Mouse (Mus musculus): ENCODE results near the gene Tmem175. TPM values are rescaled to one million over a fixed set of nuclear protein-coding genes. Genes with fewer than 3 reads are reported as not detected.

Gene Tmem175
- total RNA-seq, 2 experiments from 2014 or later = 38.5 to 41.3 TPM

GRCm38 (mm10) chr5:108653341-108653740 is 23.8 kb downstream of the Tmem175 start:
- DNase-seq (ENCODE audit: low spot score in 2 of 2) = no peak

DNA sequence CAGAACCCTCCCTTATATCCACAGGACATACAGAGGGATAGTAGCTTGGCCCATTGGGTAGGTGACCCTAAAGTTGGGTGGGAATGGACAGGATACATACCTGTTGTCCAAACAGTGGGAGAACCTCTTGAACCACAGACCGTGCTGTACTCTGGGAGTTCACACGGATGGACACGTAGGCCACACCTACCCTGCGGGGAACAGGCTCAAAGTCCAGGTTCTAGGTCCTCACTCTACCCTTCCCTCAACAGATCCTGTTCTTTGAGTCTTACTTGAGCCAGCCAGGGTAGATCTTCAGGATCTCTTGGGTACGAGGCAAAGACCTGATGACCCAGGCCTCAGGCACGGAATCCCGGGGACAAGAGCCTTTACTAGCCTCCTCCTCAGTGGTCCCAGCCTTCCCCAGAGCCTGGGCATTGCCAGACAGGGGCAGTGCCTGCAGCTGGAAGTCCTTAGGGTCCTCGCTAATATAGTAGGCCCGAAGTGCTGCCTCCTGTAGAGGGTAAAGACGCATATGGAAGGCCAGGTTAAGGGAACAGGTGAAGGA is 24.9 kb downstream of the Tmem175 start:
- DNase-seq (ENCODE audit: low spot score in 2 of 2) = no peak

- DNase-seq (ENCODE audit: low spot score in 2 of 2) = no peak
These were observed 25.8 kb downstream of the Tmem175 start for GRCm38 (mm10) chr5:108655381-108655780.

- no peak for DNase-seq (ENCODE audit: low spot score in 2 of 2)
These were observed 26.5 kb downstream of the Tmem175 start for GRCm38 (mm10) chr5:108655891-108656650.

GRCm38 (mm10) chr5:108657406-108657805 is 27.8 kb downstream of the Tmem175 start:
- no peak for DNase-seq (ENCODE audit: low spot score in 2 of 2)

- no peak for DNase-seq (ENCODE audit: low spot score in 2 of 2)
These were observed 29.0 kb downstream of the Tmem175 start for GRCm38 (mm10) chr5:108658611-108659010.

GRCm38 (mm10) chr5:108659698-108660631 is 30.4 kb downstream of the Tmem175 start, which contains the start of gene Idua:
Gene Idua (plus strand): TSS chr5:108660331.
- no peak for DNase-seq (ENCODE audit: low spot score in 2 of 2)

GRCm38 (mm10) chr5:108660632-108661268 is 31.2 kb downstream of the Tmem175 start:
- DNase-seq (ENCODE audit: low spot score in 2 of 2) = peak; percentile 86 to 91

GRCm38 (mm10) chr5:108662772-108663171 is 33.2 kb downstream of the Tmem175 start:
- no peak for DNase-seq (ENCODE audit: low spot score in 2 of 2)

DNA sequence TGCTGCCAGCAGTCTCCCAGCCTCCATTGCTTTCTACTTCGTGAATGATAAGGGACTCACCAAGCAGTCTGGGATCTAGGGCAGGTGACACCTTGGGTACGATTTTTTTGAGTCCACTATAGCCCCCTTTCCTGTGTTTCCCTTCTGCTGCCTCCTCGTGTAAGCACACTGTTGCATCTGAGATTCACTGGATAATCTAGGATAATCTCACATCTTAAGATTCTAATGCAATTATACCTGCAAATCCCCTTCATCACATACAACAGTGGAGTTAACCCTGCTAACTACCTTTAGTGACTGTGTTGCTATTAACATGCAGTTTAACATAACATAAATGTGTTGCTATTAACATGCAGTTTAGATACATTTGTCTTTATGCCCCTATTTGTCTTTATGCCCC is 35.5 kb downstream of the Tmem175 start:
- DNase-seq (ENCODE audit: low spot score in 2 of 2) = no peak

- DNase-seq (ENCODE audit: low spot score in 2 of 2) = no peak
These were observed 37.8 kb downstream of the Tmem175 start for GRCm38 (mm10) chr5:108667370-108667769.

- no peak for DNase-seq (ENCODE audit: low spot score in 2 of 2)
These were observed 38.9 kb downstream of the Tmem175 start for GRCm38 (mm10) chr5:108668387-108668932.

DNA sequence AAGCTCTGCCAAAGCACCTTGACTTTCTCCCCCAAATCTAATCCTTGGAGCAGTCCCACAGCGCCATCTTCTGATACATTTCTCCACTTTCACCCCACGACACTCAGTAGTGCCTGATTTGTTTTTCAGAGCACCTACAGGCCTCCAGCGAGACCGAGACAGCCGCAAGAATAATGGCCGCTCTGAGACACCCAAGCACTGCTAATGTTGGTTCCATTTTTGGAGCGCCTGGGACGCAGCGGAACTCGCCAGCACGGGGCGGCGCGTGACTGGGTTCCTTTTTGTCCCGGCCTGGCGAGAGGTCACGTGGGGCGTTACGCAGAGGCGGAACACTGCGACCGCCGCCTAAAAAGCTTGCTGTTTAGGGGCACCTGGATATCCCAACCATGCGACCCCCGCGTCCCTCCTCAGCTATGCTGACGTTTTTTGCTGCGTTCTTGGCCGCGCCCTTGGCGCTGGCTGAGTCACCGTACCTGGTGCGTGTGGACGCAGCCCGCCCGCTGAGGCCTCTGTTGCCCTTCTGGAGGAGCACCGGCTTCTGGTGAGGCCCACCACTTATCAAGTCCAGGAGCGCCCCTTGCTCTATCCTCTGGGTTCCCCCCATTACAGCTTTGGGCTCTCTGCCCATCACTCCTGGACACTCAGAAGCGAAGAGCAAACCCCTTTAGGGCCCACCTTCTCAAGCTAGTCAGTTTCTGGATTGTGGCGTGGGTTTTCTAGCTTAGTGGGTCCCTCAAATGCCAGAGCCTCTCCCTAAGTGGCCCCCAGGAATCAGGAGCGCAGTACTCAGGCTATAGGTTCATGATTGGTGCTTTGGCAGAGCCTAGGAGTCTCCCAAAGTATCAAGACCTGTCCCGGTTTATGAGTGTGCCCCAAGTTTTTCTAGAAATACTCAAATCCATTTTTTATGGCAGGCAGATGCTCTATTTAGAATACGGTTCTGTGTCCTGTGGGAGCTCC is 39.7 kb downstream of the Tmem175 start, which contains the start of gene Dgkq:
Gene Dgkq, minus strand, starts transcription at position 696 of the 960 bp plus-strand sequence.
- peak; percentile 82 to 92 for DNase-seq (ENCODE audit: low spot score in 2 of 2)

GRCm38 (mm10) chr5:108669986-108670385 is 40.4 kb downstream of the Tmem175 start:
- no peak for DNase-seq (ENCODE audit: low spot score in 2 of 2)

GRCm38 (mm10) chr5:108670785-108671184 is 41.2 kb downstream of the Tmem175 start:
- DNase-seq (ENCODE audit: low spot score in 2 of 2) = peak in 1 of 2 experiments; percentile 53

DNA sequence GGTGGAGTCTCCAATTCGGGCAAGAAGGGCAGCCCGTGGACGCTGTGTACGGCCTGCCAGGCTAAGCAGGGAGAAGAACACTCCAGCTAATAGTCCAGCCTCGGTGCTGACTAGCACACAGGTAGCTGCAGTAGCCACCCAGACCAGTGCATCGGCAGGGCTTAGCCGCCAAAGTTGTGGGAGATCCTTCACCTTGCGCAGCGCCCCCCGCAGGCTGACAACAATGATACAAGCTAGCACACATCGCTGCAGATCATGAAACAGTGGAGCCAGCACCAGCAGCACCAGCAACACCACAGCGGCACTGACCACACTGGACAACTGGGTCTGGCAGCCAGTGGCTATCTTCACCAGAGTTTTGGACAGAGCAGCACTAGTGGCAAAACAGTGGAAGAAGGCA is 42.2 kb downstream of the Tmem175 start:
- DNase-seq (ENCODE audit: low spot score in 2 of 2) = no peak

DNA sequence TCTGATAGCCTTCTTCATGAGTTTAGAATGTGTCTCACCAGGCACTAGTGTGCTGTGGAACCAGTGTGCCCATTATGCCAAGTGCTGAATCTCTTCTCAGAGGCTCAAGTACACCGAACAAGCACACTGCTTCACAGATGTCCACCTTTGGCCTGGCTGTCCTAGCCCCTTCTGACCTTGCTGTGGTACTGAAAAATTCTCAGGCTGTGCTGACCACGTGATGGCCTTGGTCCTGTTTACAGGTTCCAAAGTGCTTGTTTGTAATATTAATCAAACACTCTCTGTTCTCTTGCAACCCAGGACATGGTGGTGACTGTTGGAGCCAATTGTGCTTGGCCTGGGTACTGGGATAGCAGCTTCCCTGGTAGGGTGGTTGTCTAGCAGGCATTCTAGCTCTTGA is 45.1 kb downstream of the Tmem175 start:
- DNase-seq (ENCODE audit: low spot score in 2 of 2) = no peak

DNA sequence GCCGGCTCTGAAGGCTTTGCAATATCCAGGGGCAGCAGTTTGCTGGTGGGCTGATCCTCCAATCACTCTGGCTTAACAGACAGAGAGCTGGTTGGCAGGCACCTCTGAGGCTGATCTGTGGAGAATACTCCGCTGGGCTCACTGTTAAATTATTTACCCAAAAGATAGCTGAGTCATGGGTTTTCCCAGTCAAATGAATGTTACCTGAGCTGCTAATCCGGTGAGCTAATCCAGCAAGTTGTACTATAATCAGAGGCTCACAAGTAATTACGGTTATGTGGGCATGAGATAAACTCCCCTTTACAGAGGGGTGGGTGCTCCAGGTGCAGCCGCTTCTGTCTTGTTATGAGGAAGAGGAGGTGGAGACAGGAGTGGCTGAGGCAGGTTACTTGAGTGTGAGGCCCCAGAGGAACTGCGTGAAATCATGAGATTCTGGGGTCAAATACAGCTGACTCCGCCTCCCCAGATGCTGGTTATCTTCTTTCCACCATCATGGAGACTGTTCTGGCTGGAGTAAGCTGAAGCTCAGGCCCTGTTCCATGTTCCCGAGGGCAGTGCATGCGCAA is 45.8 kb downstream of the Tmem175 start, which contains the start of gene Slc26a1:
Gene Slc26a1, minus strand, starts transcription at position 319 of the 566 bp plus-strand sequence.
- DNase-seq (ENCODE audit: low spot score in 2 of 2) = no peak
